ENCODE assay signal across 15 mouse cellular contexts in the genomic region with DNA sequence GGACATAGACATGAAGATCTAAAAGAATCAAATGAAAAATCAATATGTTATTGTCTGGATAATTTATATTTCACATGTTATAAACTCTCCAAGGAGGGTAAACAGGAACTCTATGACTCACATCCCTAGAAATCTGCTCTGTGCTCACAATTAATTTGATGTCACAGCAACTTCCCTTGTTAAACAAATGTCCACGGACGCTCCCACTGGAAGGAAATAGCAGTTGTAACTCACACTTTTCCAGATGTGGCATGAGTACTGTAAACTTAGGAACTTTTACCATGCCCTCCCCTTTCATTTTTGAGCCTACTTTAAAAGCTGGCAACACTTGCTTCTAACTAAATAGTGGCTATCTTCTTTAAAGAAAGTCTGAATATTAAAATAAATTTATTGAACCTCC.
DNase-seq lines count a peak whose midpoint lies in the region; ATAC-seq and TF ChIP-seq lines count a peak whose summit lies in the region.
"Had no signal": no experiment of that assay in that cellular context is flagged by ENCODE, and none has a peak within 500 bp of the region (broad histone marks: within the 10 kb centered on the region; RNA-seq: fewer than 3 reads in every experiment).

No protein-coding gene starts in this region.

- H3K4me3 ChIP-seq in lung, embryonic 14.5 days (ENCODE audit: low read depth, low read length), result no peak overlapping the region
- H3K4me3 ChIP-seq in lung, adult 2 months (replicated peaks; ENCODE audit: extremely low read depth, low read depth, low read length), result no peak overlapping the region
- no peak overlapping the region for H3K4me3 ChIP-seq in midbrain, embryonic 16.5 days (ENCODE audit: low read depth, low read length)
- H3K4me3 ChIP-seq: limb, embryonic 15.5 days had no signal

- no peaks in the 10 kb centered on the region for H3K9me3 ChIP-seq in lung, embryonic 14.5 days (ENCODE audit: low read depth, low read length)
- H3K9me3 ChIP-seq in midbrain, embryonic 16.5 days (replicated peaks; ENCODE audit: control insufficient read depth, low read length, poor library complexity, severe bottlenecking), result no peaks in the 10 kb centered on the region
- H3K9me3 ChIP-seq: limb, embryonic 15.5 days had no signal

- no peaks in the 10 kb centered on the region for H3K36me3 ChIP-seq in lung, embryonic 14.5 days (ENCODE audit: insufficient read depth)
- H3K36me3 ChIP-seq in midbrain, embryonic 16.5 days (ENCODE audit: control insufficient read depth, insufficient read depth, low read length), result no peaks in the 10 kb centered on the region
- H3K36me3 ChIP-seq: limb, embryonic 15.5 days had no signal

- WGBS in lung, embryonic 14.5 days, result 9% methylated on average over 2 of the region's 2 CpGs
- WGBS in lung, adult 2 months, result 23% methylated on average over 2 of the region's 2 CpGs
- 83% methylated on average over 2 of the region's 2 CpGs for WGBS in midbrain, embryonic 16.5 days

- intact Hi-C loops in heart, postnatal 14 days (cut with DNase I), result no loop called here

- H3K4me1 ChIP-seq in lung, embryonic 14.5 days (ENCODE audit: insufficient read depth), result peaks cover 5% of the 10 kb centered on the region; the same call in 1 of the 2 replicates
- H3K4me1 ChIP-seq in lung, adult 2 months (ENCODE audit: control insufficient read depth, insufficient read depth, low read length), result peaks cover 4% of the 10 kb centered on the region; the same call in 1 of the 2 replicates
- H3K4me1 ChIP-seq in midbrain, embryonic 16.5 days (ENCODE audit: control insufficient read depth, insufficient read depth, low read length), result no peaks in the 10 kb centered on the region
- H3K4me1 ChIP-seq: limb, embryonic 15.5 days had no signal

- H3K27ac ChIP-seq in lung, embryonic 14.5 days (ENCODE audit: low read depth), result 0 out of 2 replicates have a peak overlapping the region, but pooled peaks have one; percentile 30
- no peak overlapping the region for H3K27ac ChIP-seq in midbrain, embryonic 16.5 days (ENCODE audit: low read length)
- H3K27ac ChIP-seq: hindbrain, embryonic 14.5 days; limb, embryonic 15.5 days; macrophage had no signal

- H3K4me2 ChIP-seq in lung, embryonic 14.5 days, result no peak overlapping the region
- H3K4me2 ChIP-seq in midbrain, embryonic 16.5 days (ENCODE audit: low read length), result no peak overlapping the region
- H3K4me2 ChIP-seq: hindbrain, embryonic 14.5 days; limb, embryonic 15.5 days had no signal

- TF ChIP-seq POLR2A in lung, adult 2 months (IDR thresholded peaks at IDR 0.05; ENCODE audit: borderline replicate concordance, extremely low read depth, low read depth, low read length), result no peak

- no peak for TF ChIP-seq CTCF in lung, embryonic 14.5 days (IDR thresholded peaks at IDR 0.05; ENCODE audit: low read depth)
- no peak for TF ChIP-seq CTCF in lung, adult 2 months (IDR thresholded peaks at IDR 0.05; ENCODE audit: insufficient read depth, low read length)

- H3K27me3 ChIP-seq in lung, embryonic 14.5 days (ENCODE audit: insufficient read depth, low read length), result no peaks in the 10 kb centered on the region
- H3K27me3 ChIP-seq in midbrain, embryonic 16.5 days (ENCODE audit: control insufficient read depth, insufficient read depth, low read depth, low read length), result no peaks in the 10 kb centered on the region
- H3K27me3 ChIP-seq: CH12.LX; limb, embryonic 15.5 days had no signal

- DNase-seq in heart, adult 8-10 months (ENCODE audit: low spot score), result peak; percentile 84
- no peak for DNase-seq in heart, postnatal 14 days
- DNase-seq in lung, embryonic 14.5 days, result peak; percentile 78
- no peak for DNase-seq in lung, adult 2 months
- peak; percentile 13 to 71 for DNase-seq in kidney, postnatal 36 days
- no peak for DNase-seq in thymus, postnatal 25 days
- DNase-seq: cerebellum, adult 2 months; forebrain, postnatal 0 days; midbrain, embryonic 14.5 days had no signal

- no peak overlapping the region for H3K9ac ChIP-seq in lung, embryonic 14.5 days
- no peak overlapping the region for H3K9ac ChIP-seq in midbrain, embryonic 16.5 days (ENCODE audit: low read depth, low read length)
- H3K9ac ChIP-seq: forebrain, postnatal 0 days; hindbrain, embryonic 14.5 days; limb, embryonic 15.5 days had no signal

- ATAC-seq in lung, embryonic 14.5 days (ENCODE audit: insufficient read depth), result peak; percentile 69; the same call in 1 of the 2 replicates
- ATAC-seq in midbrain, embryonic 16.5 days, result no peak
- ATAC-seq: forebrain, postnatal 0 days; intestine, postnatal 0 days had no signal

Comparison
In these comparisons a context has a peak if more than half of its experiments do, and no peak if none do; other contexts are left out.
1. DNase-seq: peak in heart, adult 8-10 months (single experiment), lung, embryonic 14.5 days (single experiment) and kidney, postnatal 36 days (2 of 2); none in heart, postnatal 14 days (0 of 2), lung, adult 2 months (single experiment) and thymus, postnatal 25 days (single experiment).